Mouse (Mus musculus): ENCODE measurements around the gene Dnah2.

- TF ChIP-seq CTCF (IDR thresholded peaks at IDR 0.05 in 2 of 3, conservative IDR thresholded peaks at IDR 0.05 in 1 of 3; ENCODE audit: control insufficient read depth in 1 of 3, insufficient read depth in 1 of 3, low read depth in 2 of 3, low read length in 3 of 3, poor library complexity in 1 of 3, severe bottlenecking in 1 of 3) = no peak
- TF ChIP-seq RCOR1 (IDR thresholded peaks at IDR 0.05; ENCODE audit: low read depth, low read length) = no peak
- no peak for TF ChIP-seq UBTF (IDR thresholded peaks at IDR 0.05; ENCODE audit: borderline replicate concordance, insufficient read depth, low read depth, low read length)
- TF ChIP-seq CHD2 (IDR thresholded peaks at IDR 0.05; ENCODE audit: low read length) = no peak
- TF ChIP-seq EP300 (IDR thresholded peaks at IDR 0.05; ENCODE audit: low read depth in 1 of 2, low read length in 2 of 2) = no peak
- no peak for TF ChIP-seq POLR2A (IDR thresholded peaks at IDR 0.05; ENCODE audit: control insufficient read depth in 1 of 2, insufficient read depth in 1 of 2, low read depth in 1 of 2, low read length in 2 of 2, poor library complexity in 1 of 2)
- TF ChIP-seq GATA1 (IDR thresholded peaks at IDR 0.05; ENCODE audit: low read depth, low read length) = no peak
- no peak for TF ChIP-seq ZKSCAN1 (IDR thresholded peaks at IDR 0.05; ENCODE audit: low read depth, low read length)
- no peak for TF ChIP-seq NELFE (IDR thresholded peaks at IDR 0.05; ENCODE audit: low read depth, low read length)
- TF ChIP-seq E2F4 (IDR thresholded peaks at IDR 0.05; ENCODE audit: borderline replicate concordance, low read depth, low read length) = no peak
- TF ChIP-seq TAL1 (IDR thresholded peaks at IDR 0.05; ENCODE audit: low read length) = no peak
- no peak for TF ChIP-seq MAZ (IDR thresholded peaks at IDR 0.05; ENCODE audit: low read depth, low read length)
Observed at GRCm38 (mm10) chr11:69554539-69555140, 5.7 kb upstream of the Dnah2 start.

Data from MEL (cell line).